Mouse (Mus musculus): ENCODE results near the gene Tbxas1.

Tbxas1 gene

DNA sequence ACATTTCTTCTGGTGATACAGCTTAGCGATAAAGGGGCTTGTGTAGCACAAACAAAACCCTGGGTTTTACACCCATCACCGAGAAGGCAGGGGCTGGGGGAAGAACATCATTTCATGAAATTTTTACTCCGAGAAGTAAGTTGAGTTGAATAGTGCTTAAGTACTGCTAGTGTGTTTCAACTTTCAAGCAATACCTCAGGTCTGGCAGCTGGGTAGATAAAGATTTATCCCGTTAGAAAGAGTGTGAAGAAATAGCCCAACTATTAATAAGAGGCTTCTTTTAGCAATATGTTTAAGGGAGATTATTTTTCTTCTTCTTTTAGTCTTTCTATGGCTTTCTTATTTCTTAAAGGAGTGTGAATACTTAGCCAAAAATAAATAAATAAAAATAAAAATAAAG, 48.2 kb downstream of the Tbxas1 start:
- no peak for DNase-seq (ENCODE audit: low spot score)

DNA sequence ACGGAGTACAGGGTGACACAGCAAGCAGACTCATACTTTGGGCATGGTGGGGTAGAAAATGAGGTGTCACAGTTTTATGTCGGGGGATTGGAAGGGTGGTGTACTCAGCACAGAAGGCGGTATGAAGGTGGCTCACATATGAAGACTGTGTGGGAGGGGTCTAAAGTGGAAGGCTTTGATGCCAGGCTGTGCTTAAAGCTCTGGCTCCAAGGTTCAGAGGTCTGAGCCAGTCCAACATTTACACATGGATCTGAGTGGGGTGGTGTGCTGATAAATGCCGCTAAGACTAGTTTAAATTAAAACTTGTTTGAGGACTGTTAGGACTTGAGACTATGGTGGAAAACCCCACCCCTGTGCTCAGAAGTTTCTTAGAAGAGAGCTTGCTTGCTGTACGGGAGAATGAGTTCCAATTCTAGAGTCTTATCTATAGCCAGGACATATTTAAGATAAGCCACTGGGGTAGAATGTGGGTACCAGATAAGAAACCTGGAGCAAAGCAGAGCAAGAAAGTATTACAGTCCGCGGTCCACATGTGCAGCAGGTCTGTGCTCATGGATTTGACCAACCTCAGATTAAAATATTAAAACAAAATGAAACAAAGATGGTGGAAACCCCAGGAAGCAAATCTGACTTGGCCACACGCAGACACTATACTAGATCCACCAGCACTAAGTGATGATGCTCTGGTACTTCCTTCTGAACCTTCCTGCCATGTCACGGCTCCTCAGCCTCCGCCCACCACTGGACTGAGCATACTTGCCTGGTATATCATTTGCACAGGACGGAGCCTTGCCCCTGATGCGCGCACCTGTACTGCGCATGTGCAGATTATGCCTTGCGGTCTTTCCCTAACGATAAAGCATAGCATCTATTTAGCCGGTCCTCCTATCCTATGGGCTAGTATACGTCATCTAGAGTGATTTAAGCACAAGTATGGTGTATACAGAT, 48.9 kb downstream of the Tbxas1 start:
- DNase-seq (ENCODE audit: low spot score): peak; percentile 50

DNA sequence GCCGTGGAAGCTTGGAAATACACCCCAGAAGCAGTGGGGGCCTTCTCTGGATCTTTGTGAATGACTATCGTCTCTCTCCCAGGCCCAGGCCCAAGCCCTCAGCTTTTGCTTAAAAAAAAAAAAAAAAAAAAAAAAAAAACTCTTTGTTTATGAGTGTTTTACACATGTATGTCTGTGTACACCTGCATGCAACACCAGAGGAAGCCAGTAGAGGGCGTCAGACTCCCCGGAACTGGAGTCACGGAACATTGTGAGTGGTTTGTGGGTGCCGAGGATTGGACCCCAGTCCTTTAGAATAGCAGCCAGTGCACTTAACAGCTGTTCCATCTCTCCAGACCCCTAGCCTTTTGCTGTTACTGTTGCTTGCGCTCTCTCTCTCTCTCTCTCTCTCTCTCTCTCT, 50.5 kb downstream of the Tbxas1 start:
- no peak for DNase-seq (ENCODE audit: low spot score)

- peak; percentile 47 for DNase-seq (ENCODE audit: low spot score)
Measured at GRCm38 (mm10) chr6:38926135-38926962, 51.1 kb downstream of the Tbxas1 start.

GRCm38 (mm10) chr6:38926963-38927361, 51.8 kb downstream of the Tbxas1 start:
- DNase-seq (ENCODE audit: low spot score): no peak

DNA sequence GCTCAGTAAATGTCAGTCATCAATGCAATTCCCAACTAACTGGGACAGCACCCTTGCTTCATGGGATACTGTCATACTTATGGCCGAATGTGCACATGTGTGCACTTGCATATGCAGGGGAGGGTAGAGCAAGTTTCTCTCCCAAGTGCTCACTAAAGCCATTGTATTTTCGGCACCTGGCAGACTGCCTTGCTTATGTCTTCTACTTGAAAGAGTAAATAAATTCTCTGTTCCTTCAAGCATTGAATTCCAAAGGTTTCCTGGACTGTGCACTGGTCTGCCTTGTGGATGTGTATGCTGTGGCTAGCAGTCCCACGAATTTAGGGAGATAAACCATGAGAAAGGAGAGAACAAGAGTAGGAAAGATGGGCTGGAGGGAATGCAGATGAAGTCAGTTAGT, 53.3 kb downstream of the Tbxas1 start:
- DNase-seq (ENCODE audit: low spot score): no peak

DNA sequence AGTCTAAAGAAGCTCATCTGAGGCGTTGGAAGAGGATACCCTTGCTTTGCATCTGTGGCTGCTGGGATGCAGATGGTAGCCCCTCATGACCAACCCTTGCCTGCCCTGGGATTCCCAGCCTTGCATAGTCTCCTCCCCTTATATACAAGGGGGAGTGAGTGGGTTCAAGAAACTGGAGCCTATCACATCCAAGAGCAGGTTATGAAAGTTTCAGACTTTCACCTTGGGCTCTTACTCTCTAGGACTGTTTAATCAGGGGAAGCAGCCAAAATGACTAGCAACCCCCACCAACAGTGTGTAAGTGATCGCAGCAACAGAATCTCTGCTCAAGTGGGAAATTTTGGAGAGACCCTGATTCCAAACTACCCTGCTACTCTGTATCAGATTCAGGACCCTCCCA, 60.8 kb downstream of the Tbxas1 start:
- no peak for DNase-seq (ENCODE audit: low spot score)

GRCm38 (mm10) chr6:38938421-38938820, 63.2 kb downstream of the Tbxas1 start:
- DNase-seq (ENCODE audit: low spot score): no peak

- DNase-seq (ENCODE audit: low spot score): peak; percentile 60
Measured at GRCm38 (mm10) chr6:38939096-38939495, 63.9 kb downstream of the Tbxas1 start.

DNA sequence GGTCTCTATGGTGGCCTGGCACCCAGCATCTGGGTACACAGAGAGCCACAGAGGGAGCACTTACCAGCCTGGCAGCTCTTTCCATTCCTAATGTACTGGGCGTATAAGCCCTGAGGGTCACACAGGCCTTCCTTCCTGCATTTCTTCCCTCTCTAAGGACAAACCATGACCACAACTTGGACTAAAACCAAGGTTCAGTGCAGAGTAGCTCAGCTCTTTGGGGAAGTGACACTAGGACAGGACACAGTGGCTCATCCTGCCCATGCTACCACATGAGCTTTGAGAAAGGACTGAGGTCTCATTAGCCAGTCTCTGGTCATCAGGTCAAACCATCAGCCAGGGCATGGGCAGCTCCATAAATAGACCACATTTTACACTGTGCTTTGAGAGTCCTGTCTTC, 65.8 kb downstream of the Tbxas1 start:
- no peak for DNase-seq (ENCODE audit: low spot score)

DNA sequence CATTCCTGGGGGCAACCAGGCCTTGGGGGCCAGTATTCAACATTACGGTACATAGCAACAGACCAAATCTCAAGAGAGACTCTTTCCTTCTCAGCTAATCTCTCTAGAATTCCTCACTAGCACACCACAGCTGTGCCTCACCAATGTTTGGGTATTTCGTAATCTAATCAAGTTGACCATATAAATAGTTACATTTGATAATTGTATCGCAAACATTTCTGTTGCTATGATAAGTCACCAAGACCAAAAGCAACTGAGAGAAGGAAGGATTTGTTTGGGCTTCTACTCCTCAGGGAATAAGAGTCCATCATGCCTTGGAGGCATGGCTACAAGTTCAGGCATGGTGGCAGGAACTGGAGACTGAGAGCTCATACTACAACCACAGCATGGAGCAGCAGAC, 67.6 kb downstream of the Tbxas1 start:
- DNase-seq (ENCODE audit: low spot score): no peak

- DNase-seq (ENCODE audit: low spot score): no peak
Measured at GRCm38 (mm10) chr6:38944392-38944791, 69.2 kb downstream of the Tbxas1 start.

GRCm38 (mm10) chr6:38944826-38945225, 69.6 kb downstream of the Tbxas1 start:
- DNase-seq (ENCODE audit: low spot score): no peak

DNA sequence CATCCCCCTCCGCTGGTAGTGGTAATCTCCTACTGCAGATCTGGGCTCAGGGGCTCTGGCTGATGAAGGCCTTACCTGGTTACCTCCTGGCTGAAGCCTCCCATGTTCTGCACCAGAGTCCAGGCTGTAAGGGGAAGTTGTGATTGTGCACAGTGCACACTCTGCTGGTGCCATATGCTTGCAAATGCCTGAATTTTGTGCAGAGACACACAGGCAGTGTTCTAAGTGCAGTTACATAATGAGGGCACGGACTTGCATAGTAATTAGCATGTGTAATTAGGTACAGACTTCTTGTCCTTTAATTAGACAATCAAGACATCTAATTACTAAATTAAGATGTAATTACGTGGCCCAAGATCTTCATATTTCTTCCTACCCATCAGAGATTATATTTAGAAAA, 70.5 kb downstream of the Tbxas1 start:
- DNase-seq (ENCODE audit: low spot score): no peak

GRCm38 (mm10) chr6:38947282-38947681, 72.1 kb downstream of the Tbxas1 start:
- no peak for DNase-seq (ENCODE audit: low spot score)

- peak; percentile 36 for DNase-seq (ENCODE audit: low spot score)
Measured at GRCm38 (mm10) chr6:38949683-38950161, 74.5 kb downstream of the Tbxas1 start.

- no peak for DNase-seq (ENCODE audit: low spot score)
Measured at GRCm38 (mm10) chr6:38950341-38950740, 75.1 kb downstream of the Tbxas1 start.

DNA sequence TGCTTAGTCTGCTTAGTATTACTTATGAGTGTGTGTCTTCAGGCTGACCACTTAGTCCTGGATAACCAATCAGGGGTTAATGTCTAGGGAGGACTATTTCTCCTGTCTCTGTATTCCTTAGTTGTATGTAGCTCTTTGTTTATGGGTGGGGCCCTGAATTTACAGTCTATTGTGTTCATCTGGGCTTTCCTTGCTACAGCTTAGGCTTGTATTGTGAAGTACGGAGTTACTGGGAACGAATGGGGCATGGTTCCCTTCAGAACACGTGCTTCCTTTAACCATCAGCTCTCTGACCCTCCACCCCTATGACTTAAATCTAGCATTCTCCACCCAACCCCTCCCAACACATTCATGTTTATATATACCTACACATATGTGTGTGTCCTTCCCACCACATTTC, 75.6 kb downstream of the Tbxas1 start:
- DNase-seq (ENCODE audit: low spot score): no peak

- no peak for DNase-seq (ENCODE audit: low spot score)
Measured at GRCm38 (mm10) chr6:38956641-38957040, 81.4 kb downstream of the Tbxas1 start.

GRCm38 (mm10) chr6:38957246-38957645, 82.0 kb downstream of the Tbxas1 start:
- DNase-seq (ENCODE audit: low spot score): no peak

DNA sequence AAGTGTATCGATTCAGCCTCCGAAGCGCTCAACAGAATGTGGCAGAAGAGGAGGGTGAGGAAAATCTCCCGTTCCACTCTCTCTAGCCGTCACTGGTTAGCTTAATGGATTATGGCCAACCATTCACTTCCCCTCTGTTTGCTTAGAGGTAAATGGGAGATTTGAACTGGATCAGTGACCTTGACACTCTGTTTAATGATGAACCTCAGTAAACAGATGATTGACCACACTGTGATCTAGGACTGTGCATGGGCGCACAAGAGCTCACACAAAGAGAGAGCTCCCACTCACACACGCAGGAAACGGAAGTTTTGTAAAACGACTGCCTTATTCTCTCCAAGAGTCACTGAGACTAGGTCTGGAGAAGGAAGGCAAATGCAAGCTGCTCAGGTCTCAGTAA, 84.3 kb downstream of the Tbxas1 start:
- peak; percentile 41 for DNase-seq (ENCODE audit: low spot score)

- no peak for DNase-seq (ENCODE audit: low spot score)
Measured at GRCm38 (mm10) chr6:38960367-38960766, 85.2 kb downstream of the Tbxas1 start.

All from yolk sac, embryonic 10.5 days (tissue).